Mouse (Mus musculus) liver, embryonic 16.5 days (tissue): ENCODE data around the gene Wscd1. TPM values are rescaled to one million over a fixed set of nuclear protein-coding genes. Genes with fewer than 3 reads are reported as not detected.

ENCODE experiments used
- ATAC-seq: fragments of 200-750 bp; cut with Nextera tagmentation; 2 replicates; pipeline ENCODE4 v1.8.0; 2017; ENCODE audit warnings: low read depth, mild to moderate bottlenecking, moderate number of reproducible peaks, moderate library complexity
- H3K27ac ChIP-seq: fragments of 300-500 bp; sonication (generic); 2 replicates; pipeline ENCODE4 v1.5.1; 2014; ENCODE audit warnings: mild to moderate bottlenecking, low read length
- H3K27me3 ChIP-seq: fragments of 300-500 bp; sonication (generic); 2 replicates; pipeline ENCODE4 v1.6.1; 2014; ENCODE audit warnings: low read depth, low read length, mixed read lengths; ENCODE audit not compliant: control insufficient read depth, insufficient read depth
- H3K36me3 ChIP-seq: fragments of 300-500 bp; sonication (generic); 2 replicates; pipeline ENCODE4 v1.6.1; 2014; ENCODE audit warnings: mild to moderate bottlenecking; ENCODE audit not compliant: control insufficient read depth, insufficient read depth
- H3K4me1 ChIP-seq: fragments of 300-500 bp; sonication (generic); 2 replicates; pipeline ENCODE4 v1.6.1; 2014; ENCODE audit warnings: low read depth, low read length, mixed read lengths; ENCODE audit not compliant: control insufficient read depth
- H3K4me2 ChIP-seq: fragments of 300-500 bp; sonication (generic); 2 replicates; pipeline ENCODE4 v1.6.1; 2014; ENCODE audit warnings: low read depth, low read length, mixed read lengths
- H3K4me3 ChIP-seq: fragments of 300-500 bp; sonication (generic); 2 replicates; pipeline ENCODE4 v1.5.1; 2014; ENCODE audit warnings: low read depth, mild to moderate bottlenecking, low read length
- H3K9ac ChIP-seq: fragments of 300-500 bp; sonication (generic); 2 replicates; pipeline ENCODE4 v1.6.1; 2014; ENCODE audit warnings: low read depth, low read length
- H3K9me3 ChIP-seq: fragments of 300-500 bp; sonication (generic); replicated peaks from 2 replicates; pipeline ENCODE4 v1.6.1; 2016; ENCODE audit warnings: low read length; ENCODE audit not compliant: control insufficient read depth
- WGBS: fragments of 180-500 bp; shearing (Covaris S2); extraction: QIAGEN DNeasy Blood & Tissue Kit; methylation state at CpG from one replicate; pipeline ENCODE4 v1.1.7; 2014; ENCODE audit not compliant: insufficient replicate concordance; 5-methylcytosine and 5-hydroxymethylcytosine counted together
- polyA plus RNA-seq: library from polyadenylated mRNA; unstranded; fragments of >200 nt; fragmentation: Nextera tagmentation; extraction: Ambion mirVana; gene quantifications from 2 replicates; pipeline ENCODE4 v1.2.1, GENCODE M21; 2015

The Wscd1 gene
- polyA plus RNA-seq, 1 experiment from 2014 or later = 0.25 TPM

GRCm38 (mm10) chr11:71822031-71822430, 72.3 kb downstream of the Wscd1 start:
- Histone ChIP-seq H3K4me2 (no peak overlapping the region), H3K36me3 (no peaks in the 10 kb centered on the region), H3K9ac (no peak overlapping the region), H3K9me3 (no peaks in the 10 kb centered on the region), H3K4me3 (no peak overlapping the region), H3K27ac (no peak overlapping the region), H3K4me1 (no peaks in the 10 kb centered on the region), H3K27me3 (no peaks in the 10 kb centered on the region; the same call in 1 of the 2 replicates)
- ATAC-seq = no peak
- WGBS = 67% methylated on average over 5 of the region's 5 CpGs

GRCm38 (mm10) chr11:71824971-71825370, 75.3 kb downstream of the Wscd1 start:
- no peak overlapping the region for H3K4me2 ChIP-seq
- 42% methylated on average over 4 of the region's 4 CpGs for WGBS
- H3K9me3 ChIP-seq = no peaks in the 10 kb centered on the region
- H3K27me3 ChIP-seq = no peaks in the 10 kb centered on the region; the same call in 1 of the 2 replicates
- ATAC-seq = no peak
- H3K4me3 ChIP-seq = no peak overlapping the region
- no peaks in the 10 kb centered on the region for H3K36me3 ChIP-seq
- H3K9ac ChIP-seq = no peak overlapping the region
- H3K27ac ChIP-seq = no peak overlapping the region
- no peaks in the 10 kb centered on the region for H3K4me1 ChIP-seq
